Mouse (Mus musculus) CH12F3 (cell line): ENCODE data around the gene Ncln.

Source experiments
- in situ Hi-C: fragments of 300-500 bp; cut with MboI; formaldehyde crosslinking; loops from 2 replicates; pipeline ENCODE4 v1.14.3; 2020; ENCODE audit warnings: low sequenced_read_pairs

Gene Ncln

DNA sequence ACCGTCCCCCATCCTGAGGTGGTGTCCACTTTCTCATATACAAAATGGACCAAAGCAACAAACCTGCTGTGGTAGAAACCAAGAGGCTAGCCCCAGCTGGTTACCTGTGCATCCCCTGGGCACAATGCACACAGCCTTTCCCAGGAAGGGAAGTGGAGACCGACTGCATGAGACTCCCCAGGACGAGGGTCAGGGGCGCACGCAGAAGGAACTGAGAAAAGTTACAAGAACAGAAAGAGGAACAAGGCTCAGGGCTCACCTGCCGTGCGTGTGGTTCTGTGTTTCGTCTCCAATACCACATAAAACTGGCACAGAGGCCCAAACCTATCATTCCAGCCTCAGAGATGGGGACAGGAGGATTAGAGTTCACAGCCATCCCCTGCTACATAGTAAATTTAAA, 21.0 kb upstream of the Ncln start:
- in situ Hi-C loops = no loop called here

- in situ Hi-C loops = no loop called here
Observed at GRCm38 (mm10) chr10:81513798-81514197, 17.6 kb upstream of the Ncln start.

- in situ Hi-C loops = no loop called here
Observed at GRCm38 (mm10) chr10:81510246-81510810, 14.1 kb upstream of the Ncln start.

GRCm38 (mm10) chr10:81507691-81508489, 11.7 kb upstream of the Ncln start:
- in situ Hi-C loops = no loop called here

GRCm38 (mm10) chr10:81507095-81507494, 10.9 kb upstream of the Ncln start:
- in situ Hi-C loops = no loop called here

- in situ Hi-C loops = no loop called here
Observed at GRCm38 (mm10) chr10:81505016-81505664, 8.9 kb upstream of the Ncln start.

DNA sequence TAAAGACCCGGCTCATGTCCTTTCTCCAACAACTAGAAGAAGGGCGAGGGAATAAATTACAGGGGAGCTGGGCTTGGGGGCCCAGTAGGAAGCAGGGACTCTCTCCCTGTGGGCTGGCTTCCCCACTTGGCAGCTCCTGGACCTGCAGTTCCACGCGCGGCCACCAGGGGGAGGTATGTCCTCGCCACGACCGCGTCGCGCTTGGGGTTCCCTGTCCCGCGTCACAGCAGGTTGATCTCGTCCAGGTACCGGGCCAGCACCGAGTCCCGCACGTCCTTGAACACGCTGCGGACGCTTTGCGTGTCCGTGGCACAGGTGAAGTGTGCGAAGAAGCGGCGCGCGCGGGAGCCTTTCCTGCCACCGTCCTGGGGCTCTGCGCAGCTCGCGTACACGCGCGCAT, 6.5 kb upstream of the Ncln start:
- in situ Hi-C loops = no loop called here

- in situ Hi-C loops = no loop called here
Observed at GRCm38 (mm10) chr10:81501863-81502262, 5.7 kb upstream of the Ncln start.

DNA sequence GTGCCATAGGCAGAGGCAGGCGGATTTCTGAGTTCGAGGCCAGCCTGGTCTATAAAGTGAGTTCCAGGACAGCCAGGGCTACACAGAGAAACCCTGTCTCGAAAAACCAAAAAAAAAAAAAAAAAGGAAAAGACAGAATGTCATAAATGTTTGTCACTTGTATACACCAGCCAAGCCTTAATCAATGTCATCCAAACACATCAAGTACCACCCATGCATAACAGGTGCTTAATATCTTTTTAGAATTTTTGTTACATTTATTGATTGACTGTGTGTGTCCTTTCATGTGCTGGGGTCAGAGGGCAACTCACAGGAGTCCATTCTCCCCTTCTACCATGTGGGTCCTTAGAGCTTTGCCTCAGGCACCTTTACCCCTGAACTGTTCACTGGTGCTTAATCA, 3.8 kb upstream of the Ncln start, which contains the start of gene S1pr4:
S1pr4 (minus strand) TSS at position 101 of the 400 bp plus-strand sequence.
- in situ Hi-C loops = no loop called here

DNA sequence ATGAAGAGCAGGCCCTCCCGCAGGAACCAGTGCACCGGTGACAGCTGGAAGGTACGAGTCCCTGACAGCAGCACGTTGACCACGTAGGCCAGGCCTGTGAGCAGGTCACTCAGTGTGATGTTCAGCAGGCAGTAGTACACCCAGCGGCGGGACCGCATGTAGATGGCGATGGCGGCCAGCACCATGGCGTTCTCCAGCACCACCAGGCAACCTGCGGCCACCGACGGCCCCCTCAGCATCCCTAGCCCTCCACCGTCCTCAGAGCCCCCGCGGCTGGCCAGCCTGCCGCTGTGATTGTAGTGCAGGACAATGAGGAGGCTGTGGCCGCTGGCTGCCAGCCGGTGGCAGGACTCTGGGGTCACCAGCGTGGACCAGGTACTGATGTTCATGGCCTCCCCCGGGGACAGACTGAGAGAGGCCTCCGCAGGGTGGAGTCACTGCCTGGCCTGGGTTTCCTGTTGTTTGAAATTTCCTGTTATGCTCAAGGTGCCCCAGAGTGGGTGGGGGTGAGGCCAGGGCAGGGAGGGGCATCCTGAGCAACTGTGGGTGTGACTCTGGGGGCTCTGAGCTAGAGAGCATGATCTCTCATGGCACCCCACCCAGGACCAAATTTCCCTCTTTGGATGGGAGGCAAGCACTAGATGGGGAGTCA, 3.2 kb upstream of the Ncln start:
- in situ Hi-C loops = no loop called here

- in situ Hi-C loops = no loop called here
Observed at GRCm38 (mm10) chr10:81498316-81499249, 2.4 kb upstream of the Ncln start.

DNA sequence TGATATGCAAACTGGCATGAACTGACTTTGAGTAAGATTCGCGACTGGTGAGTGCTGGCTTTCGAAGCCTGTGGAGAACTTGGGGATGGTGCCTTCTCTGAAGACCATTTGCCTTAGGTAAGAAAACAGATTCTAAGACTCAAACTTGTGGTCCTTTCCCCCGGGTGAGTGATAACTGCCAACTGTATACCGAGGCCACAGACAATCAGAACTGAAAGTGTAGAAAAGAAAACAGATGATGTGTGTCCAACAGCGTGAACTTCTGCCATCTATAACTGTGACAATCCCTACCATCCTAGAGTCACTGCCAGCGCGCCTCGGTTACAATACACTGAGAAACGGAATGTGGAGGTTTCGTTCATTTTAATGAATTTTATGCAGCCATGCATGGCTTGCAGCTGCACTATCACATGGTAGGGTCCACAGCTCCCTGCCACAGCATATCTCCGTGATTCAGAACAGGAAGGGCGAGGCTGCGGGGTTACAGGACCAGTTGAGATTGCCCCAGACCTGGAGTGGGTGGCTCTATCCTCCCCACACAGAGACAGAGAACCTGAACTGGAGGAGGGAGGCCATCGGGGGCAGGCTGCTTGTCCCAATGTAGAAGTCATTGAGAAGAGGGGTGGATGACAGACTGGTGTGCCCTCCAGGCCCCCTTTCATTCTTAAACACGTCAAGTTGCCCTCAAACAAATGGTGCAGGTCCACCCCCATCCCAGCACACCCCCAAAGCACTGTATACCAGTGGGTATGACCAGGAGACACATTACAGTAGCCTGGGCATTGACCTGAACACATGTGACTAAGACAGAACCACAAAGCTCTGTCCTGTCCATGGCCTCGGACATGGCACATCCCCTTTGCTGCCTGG, 1.4 kb upstream of the Ncln start:
- in situ Hi-C loops = no loop called here

GRCm38 (mm10) chr10:81496969-81497368, 777 bp upstream of the Ncln start:
- in situ Hi-C loops = no loop called here

GRCm38 (mm10) chr10:81495616-81496263, 452 bp downstream of the Ncln start:
- in situ Hi-C loops = no loop called here

- in situ Hi-C loops = no loop called here
Observed at GRCm38 (mm10) chr10:81495151-81495550, 1.0 kb downstream of the Ncln start.

- in situ Hi-C loops = no loop called here
Observed at GRCm38 (mm10) chr10:81494260-81495041, 1.7 kb downstream of the Ncln start.

DNA sequence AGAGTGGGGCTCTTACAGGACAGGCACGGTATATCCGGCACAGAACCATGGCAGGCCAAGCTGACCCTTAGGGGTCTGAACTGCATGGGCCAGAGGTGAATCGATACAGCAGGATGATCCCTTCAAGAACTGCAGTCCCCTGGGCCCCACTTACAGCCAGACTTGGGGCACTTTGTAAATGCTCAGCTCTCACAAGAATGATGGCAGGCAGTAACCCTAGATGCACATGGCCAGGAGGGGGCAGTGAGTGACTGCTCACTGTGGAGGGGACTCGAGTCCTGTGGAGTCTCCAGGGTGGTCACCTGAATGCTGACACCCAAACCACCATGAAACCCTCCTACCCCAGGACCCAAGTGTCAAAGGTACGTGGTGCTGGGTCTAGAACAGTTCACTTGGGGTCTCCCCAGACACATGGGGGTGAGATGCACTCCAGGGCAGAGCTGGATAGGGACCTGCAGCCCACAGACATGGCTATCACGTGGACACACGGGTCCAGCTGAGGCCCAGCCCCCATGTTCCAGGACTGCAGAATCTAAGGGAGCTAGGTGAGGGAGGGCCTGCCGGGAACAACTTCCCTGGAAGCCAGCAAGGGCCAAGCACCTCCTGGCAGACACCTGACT, 2.5 kb downstream of the Ncln start:
- in situ Hi-C loops = no loop called here
